Mouse (Mus musculus) embryonic facial prominence, embryonic 10.5 days (tissue): ENCODE results near the gene Rps6kc1. TPM values are rescaled to one million over a fixed set of nuclear protein-coding genes. Genes with fewer than 3 reads are reported as not detected.

Source experiments
- DNase-seq: peaks from one replicate; pipeline ENCODE4 v3.0.0-alpha.2; 2017; ENCODE audit warnings: low spot score
- H3K27ac ChIP-seq: fragments of 300-500 bp; sonication (generic); replicated peaks from 2 replicates; pipeline ENCODE4 v1.5.1; 2016; ENCODE audit warnings: mild to moderate bottlenecking
- H3K27me3 ChIP-seq: fragments of 300-500 bp; sonication (generic); replicated peaks from 2 replicates; pipeline ENCODE4 v1.6.1; 2016; ENCODE audit warnings: low read depth, mild to moderate bottlenecking; ENCODE audit not compliant: poor library complexity, severe bottlenecking
- H3K36me3 ChIP-seq: fragments of 300-500 bp; sonication (generic); replicated peaks from 2 replicates; pipeline ENCODE4 v1.6.1; 2016; ENCODE audit warnings: mild to moderate bottlenecking, moderate library complexity
- H3K4me1 ChIP-seq: fragments of 300-500 bp; sonication (generic); 2 replicates; pipeline ENCODE4 v1.6.1; 2016
- H3K4me3 ChIP-seq: fragments of 300-500 bp; sonication (generic); 2 replicates; pipeline ENCODE4 v1.5.1; 2016; ENCODE audit warnings: mild to moderate bottlenecking, moderate library complexity
- H3K9me3 ChIP-seq: fragments of 300-500 bp; sonication (generic); 2 replicates; pipeline ENCODE4 v1.6.1; 2016; ENCODE audit warnings: mild to moderate bottlenecking
- WGBS: fragments of 180-500 bp; shearing (Covaris S2); methylation state at CpG from one replicate; pipeline ENCODE4 v1.1.7; 2016; 5-methylcytosine and 5-hydroxymethylcytosine counted together
- polyA plus RNA-seq: library from polyadenylated mRNA; unstranded; fragments of >200 nt; fragmentation: Nextera tagmentation; extraction: Ambion mirVana; gene quantifications from 2 replicates; pipeline ENCODE4 v1.2.1, GENCODE M21; 2016

The Rps6kc1 gene
- polyA plus RNA-seq, 1 experiment from 2014 or later: 16.9 TPM

GRCm38 (mm10) chr1:190823745-190824144 is 87.8 kb downstream of the Rps6kc1 start:
- Histone ChIP-seq H3K9me3 (no peaks in the 10 kb centered on the region), H3K4me1 (no peaks in the 10 kb centered on the region), H3K36me3 (no peaks in the 10 kb centered on the region), H3K4me3 (no peak overlapping the region), H3K27ac (no peak overlapping the region), H3K27me3 (no peaks in the 10 kb centered on the region)
- WGBS: 90% methylated on average over 4 of the region's 4 CpGs
- DNase-seq: no peak

DNA sequence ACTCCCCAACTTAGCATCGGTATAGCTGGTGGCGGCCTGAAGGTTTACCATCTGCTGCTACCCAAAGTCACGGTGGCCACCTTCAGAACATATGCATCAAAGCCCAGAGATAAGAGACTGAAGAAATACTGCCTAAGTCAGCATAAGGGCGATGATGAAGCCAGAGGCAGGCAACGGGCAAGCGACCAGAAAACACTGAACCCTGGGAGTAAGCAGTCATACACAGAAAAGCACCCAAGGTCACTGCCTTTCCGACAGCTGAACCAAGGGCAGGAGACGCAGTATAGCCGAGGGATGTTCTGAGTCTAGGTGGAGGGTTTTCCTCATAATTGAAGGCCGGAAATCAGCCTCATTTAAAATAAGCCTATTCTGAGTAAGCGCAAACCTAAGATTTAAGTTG is 95.4 kb downstream of the Rps6kc1 start:
- H3K9me3 ChIP-seq: no peaks in the 10 kb centered on the region
- no peak for DNase-seq
- H3K27me3 ChIP-seq: no peaks in the 10 kb centered on the region
- H3K4me1 ChIP-seq: peaks cover 21% of the 10 kb centered on the region
- 89% methylated on average over 11 of the region's 11 CpGs for WGBS
- H3K36me3 ChIP-seq: no peaks in the 10 kb centered on the region
- no peak overlapping the region for H3K4me3 ChIP-seq
- no peak overlapping the region for H3K27ac ChIP-seq

- WGBS: 78% methylated on average over 6 of the region's 6 CpGs
- Histone ChIP-seq H3K4me3 (no peak overlapping the region), H3K27ac (no peak overlapping the region)
Observed at GRCm38 (mm10) chr1:190810408-190810807, 101.2 kb downstream of the Rps6kc1 start.

GRCm38 (mm10) chr1:190808766-190809221 is 102.8 kb downstream of the Rps6kc1 start:
- peak; percentile 19 for DNase-seq
- WGBS: 40% methylated on average over 19 of the region's 19 CpGs
- H3K36me3 ChIP-seq: peaks cover 8% of the 10 kb centered on the region; the same call in 1 of the 2 replicates
- no peak overlapping the region for H3K4me3 ChIP-seq
- 0 out of 2 replicates have a peak overlapping the region, but pooled peaks have one; percentile 10 for H3K27ac ChIP-seq
- H3K27me3 ChIP-seq: no peaks in the 10 kb centered on the region
- peaks cover 16% of the 10 kb centered on the region for H3K4me1 ChIP-seq
- H3K9me3 ChIP-seq: no peaks in the 10 kb centered on the region

More at GRCm38 (mm10) chr1:190810408-190810807, 101.2 kb downstream of the Rps6kc1 start:
- no peaks in the 10 kb centered on the region for H3K27me3 ChIP-seq
- peaks cover 22% of the 10 kb centered on the region for H3K4me1 ChIP-seq
- no peaks in the 10 kb centered on the region for H3K9me3 ChIP-seq
- no peak for DNase-seq
- H3K36me3 ChIP-seq: peaks cover 8% of the 10 kb centered on the region; the same call in 1 of the 2 replicates

DNA sequence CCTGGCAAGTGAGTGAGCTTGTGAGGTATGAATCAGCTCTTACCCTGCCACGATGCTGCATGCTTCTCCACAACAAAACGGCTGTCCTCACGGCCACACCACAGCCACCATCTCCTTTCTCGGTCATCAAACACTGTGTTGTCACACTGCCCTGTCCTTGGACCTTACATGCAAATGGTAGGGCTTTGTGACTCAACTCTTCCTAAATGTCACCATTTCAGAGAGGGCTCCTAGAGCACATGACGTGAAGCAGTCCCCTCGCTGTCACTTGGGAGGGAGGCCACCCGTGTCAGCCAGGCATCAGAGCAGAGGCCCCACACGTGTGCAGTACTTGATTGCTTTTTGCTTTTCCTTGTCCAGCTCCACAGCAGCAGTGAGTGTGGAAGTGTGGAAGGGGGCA is 104.8 kb downstream of the Rps6kc1 start:
- Histone ChIP-seq H3K27me3 (no peaks in the 10 kb centered on the region), H3K4me1 (peaks cover 9% of the 10 kb centered on the region), H3K4me3 (no peak overlapping the region), H3K36me3 (peaks cover 8% of the 10 kb centered on the region; the same call in 1 of the 2 replicates), H3K27ac (no peak overlapping the region), H3K9me3 (no peaks in the 10 kb centered on the region)
- WGBS: 90% methylated on average over 8 of the region's 8 CpGs
- DNase-seq: no peak

GRCm38 (mm10) chr1:190798668-190799067 is 112.9 kb downstream of the Rps6kc1 start:
- Histone ChIP-seq H3K36me3 (peaks cover 23% of the 10 kb centered on the region), H3K4me1 (peaks cover 9% of the 10 kb centered on the region), H3K4me3 (no peak overlapping the region), H3K9me3 (no peaks in the 10 kb centered on the region), H3K27ac (no peak overlapping the region), H3K27me3 (no peaks in the 10 kb centered on the region)
- 84% methylated on average over 11 of the region's 11 CpGs for WGBS
- no peak for DNase-seq

DNA sequence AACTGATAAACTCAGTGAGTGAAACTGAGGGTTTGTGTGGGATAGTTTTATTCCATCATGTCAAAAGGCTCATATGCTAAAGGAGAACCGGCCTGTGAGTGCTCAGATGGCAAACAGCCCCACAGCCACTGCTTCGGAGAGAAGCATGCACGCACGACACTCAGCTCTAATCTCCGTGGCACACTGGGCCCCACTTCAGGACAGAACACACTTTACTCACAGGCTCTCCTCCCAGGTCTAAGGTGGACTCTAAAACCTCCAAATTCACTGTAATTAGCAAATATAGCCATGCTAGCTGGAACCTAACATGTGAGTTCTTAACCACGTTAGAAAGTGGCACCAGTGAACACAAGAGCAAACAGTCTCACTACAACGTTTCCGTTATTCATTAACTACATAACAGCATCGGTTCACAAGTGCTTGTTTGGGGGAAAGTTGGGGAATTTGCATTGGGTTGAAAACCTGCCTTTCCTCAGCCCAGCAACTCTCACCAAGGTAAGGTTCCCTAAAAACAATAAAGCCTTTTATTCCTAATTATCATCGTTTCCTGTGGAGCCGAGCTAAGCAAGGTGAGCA is 114.0 kb downstream of the Rps6kc1 start:
- Histone ChIP-seq H3K36me3 (peaks cover 23% of the 10 kb centered on the region), H3K27me3 (no peaks in the 10 kb centered on the region), H3K27ac (no peak overlapping the region), H3K4me1 (peaks cover 9% of the 10 kb centered on the region), H3K9me3 (no peaks in the 10 kb centered on the region), H3K4me3 (no peak overlapping the region)
- 79% methylated on average over 11 of the region's 11 CpGs for WGBS
- no peak for DNase-seq

- H3K9me3 ChIP-seq: no peaks in the 10 kb centered on the region
- H3K27ac ChIP-seq: no peak overlapping the region
- no peak overlapping the region for H3K4me3 ChIP-seq
- 48% methylated on average over 7 of the region's 7 CpGs for WGBS
- DNase-seq: peak; percentile 57
- peaks cover 23% of the 10 kb centered on the region for H3K36me3 ChIP-seq
- H3K4me1 ChIP-seq: peaks cover 9% of the 10 kb centered on the region
- H3K27me3 ChIP-seq: no peaks in the 10 kb centered on the region
Observed at GRCm38 (mm10) chr1:190796745-190797482, 114.7 kb downstream of the Rps6kc1 start.

- H3K9me3 ChIP-seq: no peaks in the 10 kb centered on the region
- H3K27ac ChIP-seq: no peak overlapping the region
- 82% methylated on average over 6 of the region's 6 CpGs for WGBS
- no peak for DNase-seq
- no peaks in the 10 kb centered on the region for H3K27me3 ChIP-seq
- peaks cover under 1% of the 10 kb centered on the region; the same call in 1 of the 2 replicates for H3K4me1 ChIP-seq
- no peaks in the 10 kb centered on the region for H3K36me3 ChIP-seq
- H3K4me3 ChIP-seq: no peak overlapping the region
Observed at GRCm38 (mm10) chr1:190791638-190792037, 119.9 kb downstream of the Rps6kc1 start.

- H3K9me3 ChIP-seq: no peaks in the 10 kb centered on the region
- no peaks in the 10 kb centered on the region for H3K4me1 ChIP-seq
- 74% methylated on average over 6 of the region's 6 CpGs for WGBS
- H3K27ac ChIP-seq: no peak overlapping the region
- no peak for DNase-seq
- no peak overlapping the region for H3K4me3 ChIP-seq
- H3K27me3 ChIP-seq: no peaks in the 10 kb centered on the region
- no peaks in the 10 kb centered on the region for H3K36me3 ChIP-seq
Observed at GRCm38 (mm10) chr1:190790720-190791119, 120.8 kb downstream of the Rps6kc1 start.

GRCm38 (mm10) chr1:190777660-190778059 is 133.9 kb downstream of the Rps6kc1 start:
- Histone ChIP-seq H3K27ac (peak overlapping the region; percentile 73), H3K9me3 (no peaks in the 10 kb centered on the region), H3K27me3 (no peaks in the 10 kb centered on the region), H3K4me3 (no peak overlapping the region), H3K36me3 (peaks cover 16% of the 10 kb centered on the region), H3K4me1 (peaks cover 11% of the 10 kb centered on the region)
- DNase-seq: peak; percentile 70
- 54% methylated on average over 6 of the region's 6 CpGs for WGBS

GRCm38 (mm10) chr1:190776260-190776659 is 135.3 kb downstream of the Rps6kc1 start:
- no peaks in the 10 kb centered on the region for H3K9me3 ChIP-seq
- no peaks in the 10 kb centered on the region for H3K27me3 ChIP-seq
- no peak overlapping the region for H3K27ac ChIP-seq
- 89% methylated on average over 9 of the region's 9 CpGs for WGBS
- H3K4me1 ChIP-seq: peaks cover 14% of the 10 kb centered on the region
- H3K36me3 ChIP-seq: peaks cover 16% of the 10 kb centered on the region
- no peak overlapping the region for H3K4me3 ChIP-seq
- DNase-seq: no peak
